Mouse (Mus musculus) stomach, postnatal 0 days (tissue): ENCODE data around the gene Snd1.

ENCODE experiments used
- CTCF ChIP-seq: IDR thresholded peaks from 2 replicates; pipeline ENCODE4 v1.5.1; 2016; ENCODE audit warnings: antibody characterized with exemption, low read depth, mild to moderate bottlenecking, moderate library complexity
- EP300 ChIP-seq: optimal IDR thresholded peaks from 2 replicates; pipeline ENCODE3; 2016; ENCODE audit warnings: antibody characterized with exemption

DNA sequence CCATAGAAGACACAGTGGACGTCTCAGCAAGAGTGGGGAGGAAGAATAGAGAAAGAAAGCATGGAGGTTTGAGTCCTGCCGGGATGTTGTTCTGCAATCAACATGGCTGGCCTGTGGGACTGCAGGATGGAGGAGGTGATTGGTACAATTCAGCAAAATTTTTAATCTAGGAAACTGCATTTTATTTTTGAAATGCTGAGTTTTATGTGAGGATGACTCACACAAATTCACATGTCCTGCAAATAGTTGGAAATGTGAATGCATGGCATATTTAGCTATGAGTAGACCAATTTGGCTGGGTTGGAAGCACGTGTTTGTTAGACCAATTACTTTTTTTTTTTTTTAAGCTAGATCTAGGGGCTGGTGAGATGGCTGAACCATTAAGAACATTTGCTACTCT, 222.3 kb downstream of the Snd1 start:
- TF ChIP-seq EP300, result no peak
- TF ChIP-seq CTCF, result no peak
